Mouse (Mus musculus) heart, embryonic 14.5 days (tissue): ENCODE measurements around the gene Fam227b. TPM values are rescaled to one million over a fixed set of nuclear protein-coding genes. Genes with fewer than 3 reads are reported as not detected.

Source experiments
- ATAC-seq: fragments of 200-750 bp; cut with Nextera tagmentation; 2 replicates; pipeline ENCODE4 v1.8.0; 2017; ENCODE audit warnings: low read depth, moderate TSS enrichment; ENCODE audit not compliant: insufficient number of reproducible peaks, insufficient read depth, low FRiP score
- H3K27ac ChIP-seq, 2 experiments: fragments of 200-500 bp in 1 of 2; fragments of 300-500 bp in 1 of 2; sonication (generic) in 1 of 2; replicated peaks in 1 of 2; 2 replicates each; pipeline ENCODE4 v1.5.1; 2012 to 2014; ENCODE audit warnings: low read depth in 2 of 2, low read length in 2 of 2, control low read depth in 1 of 2, mild to moderate bottlenecking in 1 of 2, mixed read lengths in 1 of 2; ENCODE audit not compliant: control insufficient read depth in 1 of 2, insufficient read depth in 1 of 2
- H3K27me3 ChIP-seq: fragments of 300-500 bp; sonication (generic); 2 replicates; pipeline ENCODE4 v1.6.1; 2014; ENCODE audit warnings: mild to moderate bottlenecking, low read length, control low read depth; ENCODE audit not compliant: control insufficient read depth, insufficient read depth
- H3K36me3 ChIP-seq: fragments of 300-500 bp; sonication (generic); 2 replicates; pipeline ENCODE4 v1.6.1; 2014; ENCODE audit warnings: mild to moderate bottlenecking, control low read depth, low read length, mixed read lengths; ENCODE audit not compliant: control insufficient read depth, insufficient read depth
- H3K4me1 ChIP-seq, 2 experiments: fragments of 200-500 bp in 1 of 2; fragments of 300-500 bp in 1 of 2; sonication (generic) in 1 of 2; 2 replicates each; pipeline ENCODE4 v1.6.1; 2012 to 2014; ENCODE audit warnings: low read length in 2 of 2, control low read depth in 1 of 2, mixed read lengths in 1 of 2; ENCODE audit not compliant: control insufficient read depth in 2 of 2, insufficient read depth in 2 of 2
- H3K4me2 ChIP-seq: fragments of 300-500 bp; sonication (generic); 2 replicates; pipeline ENCODE4 v1.6.1; 2014; ENCODE audit warnings: mild to moderate bottlenecking, low read length
- H3K4me3 ChIP-seq, 2 experiments: fragments of 200-500 bp in 1 of 2; fragments of 300-500 bp in 1 of 2; sonication (generic) in 1 of 2; 2 replicates each; pipeline ENCODE4 v1.5.1; 2012 to 2014; ENCODE audit warnings: low read length in 2 of 2, mild to moderate bottlenecking in 2 of 2, control low read depth in 1 of 2, low read depth in 1 of 2, moderate library complexity in 1 of 2; ENCODE audit not compliant: control insufficient read depth in 1 of 2, insufficient read depth in 1 of 2
- H3K9ac ChIP-seq: fragments of 300-500 bp; sonication (generic); 2 replicates; pipeline ENCODE4 v1.6.1; 2014; ENCODE audit warnings: mild to moderate bottlenecking, low read length
- H3K9me3 ChIP-seq: fragments of 300-500 bp; sonication (generic); 2 replicates; pipeline ENCODE4 v1.6.1; 2016; ENCODE audit warnings: low read length, control low read depth; ENCODE audit not compliant: control insufficient read depth
- WGBS: fragments of 180-500 bp; shearing (Covaris S2); extraction: QIAGEN DNeasy Blood & Tissue Kit; methylation state at CpG from one replicate; pipeline ENCODE4 v1.1.7; 2014; 5-methylcytosine and 5-hydroxymethylcytosine counted together
- polyA plus RNA-seq: library from polyadenylated mRNA; unstranded; fragments of >200 nt; fragmentation: Nextera tagmentation; extraction: Ambion mirVana; gene quantifications from 2 replicates; pipeline ENCODE4 v1.2.1, GENCODE M21; 2014

Fam227b gene
- polyA plus RNA-seq, 1 experiment from 2014 or later, result 0.12 TPM

DNA sequence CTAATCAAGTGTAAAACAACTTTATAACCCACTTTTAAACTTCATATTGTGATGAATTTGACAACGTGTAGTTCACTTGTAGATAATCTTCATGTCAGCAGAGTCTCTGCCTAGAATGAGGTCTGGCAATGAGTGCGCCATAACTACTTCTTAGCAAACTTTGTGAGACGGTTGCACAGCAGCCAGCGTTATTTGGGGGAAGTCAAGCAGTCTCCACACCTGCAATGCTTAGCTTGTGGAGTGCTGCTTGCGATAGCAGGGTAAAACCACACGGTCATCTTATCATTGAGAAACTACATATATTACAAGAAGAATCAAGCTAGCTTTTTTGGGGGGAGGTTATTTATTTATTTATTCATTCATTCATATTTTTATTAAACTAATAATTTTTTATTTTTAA, 75.3 kb downstream of the Fam227b start:
- H3K4me3 ChIP-seq, result no peak overlapping the region
- no peak overlapping the region for H3K9ac ChIP-seq
- 91% methylated on average over 6 of the region's 6 CpGs for WGBS
- H3K9me3 ChIP-seq, result no peaks in the 10 kb centered on the region
- H3K4me2 ChIP-seq, result no peak overlapping the region
- H3K27me3 ChIP-seq, result no peaks in the 10 kb centered on the region
- H3K36me3 ChIP-seq, result no peaks in the 10 kb centered on the region
- no peak overlapping the region for H3K27ac ChIP-seq
- ATAC-seq, result no peak
- peaks cover 4 to 8% of the 10 kb centered on the region in 2 experiments; a peak in 2 of 4 replicates for H3K4me1 ChIP-seq

DNA sequence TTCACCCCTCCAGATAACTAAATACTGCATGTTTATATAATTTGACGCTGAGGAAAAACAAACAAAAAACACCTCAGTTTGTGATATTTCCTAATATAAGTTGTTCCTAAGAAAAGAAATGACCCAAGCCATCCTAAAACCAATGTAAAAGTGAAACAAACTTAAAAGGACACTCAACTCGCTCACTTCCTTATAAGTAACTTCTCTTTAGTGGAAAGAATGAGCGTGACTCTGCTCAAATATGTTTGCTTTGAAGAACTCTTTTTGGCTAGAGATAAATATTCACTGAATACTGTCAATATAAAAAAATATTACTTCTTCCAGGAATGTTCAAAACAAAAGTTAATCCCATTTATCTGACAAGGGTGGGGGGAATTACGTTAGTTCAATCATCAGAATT, 78.1 kb downstream of the Fam227b start:
- Histone ChIP-seq H3K27me3 (no peaks in the 10 kb centered on the region), H3K27ac (no peak overlapping the region), H3K9ac (no peak overlapping the region), H3K4me2 (no peak overlapping the region), H3K36me3 (no peaks in the 10 kb centered on the region), H3K4me3 (no peak overlapping the region), H3K4me1 (no peaks in the 10 kb centered on the region), H3K9me3 (no peaks in the 10 kb centered on the region)
- ATAC-seq, result no peak
- WGBS, result 89% methylated on average over 4 of the region's 4 CpGs

DNA sequence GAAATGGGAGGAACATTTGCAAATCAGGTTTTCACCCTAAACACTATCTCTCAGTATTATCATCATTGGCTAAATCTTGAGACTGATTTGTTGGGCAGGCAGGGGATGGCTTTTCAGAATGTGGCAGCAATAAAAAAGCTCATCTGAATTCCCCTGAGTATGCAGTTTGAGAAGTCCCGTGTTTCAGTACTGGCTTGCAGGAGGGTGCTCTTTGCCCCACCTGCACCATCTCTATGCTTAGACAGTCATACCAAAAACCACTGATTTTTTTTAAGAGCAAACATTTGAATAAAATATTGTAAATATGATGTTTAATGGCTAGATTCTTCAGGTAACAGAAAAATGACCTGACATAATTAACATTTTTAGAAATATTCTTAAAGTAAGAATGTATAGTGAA, 82.1 kb downstream of the Fam227b start:
- Histone ChIP-seq H3K27me3 (no peaks in the 10 kb centered on the region), H3K9ac (no peak overlapping the region), H3K36me3 (no peaks in the 10 kb centered on the region), H3K4me1 (peaks cover 4 to 12% of the 10 kb centered on the region in 2 experiments), H3K4me3 (no peak overlapping the region), H3K27ac (no peak overlapping the region), H3K4me2 (no peak overlapping the region), H3K9me3 (no peaks in the 10 kb centered on the region)
- WGBS, result 76% methylated on average over 1 of the region's 1 CpGs
- ATAC-seq, result no peak

DNA sequence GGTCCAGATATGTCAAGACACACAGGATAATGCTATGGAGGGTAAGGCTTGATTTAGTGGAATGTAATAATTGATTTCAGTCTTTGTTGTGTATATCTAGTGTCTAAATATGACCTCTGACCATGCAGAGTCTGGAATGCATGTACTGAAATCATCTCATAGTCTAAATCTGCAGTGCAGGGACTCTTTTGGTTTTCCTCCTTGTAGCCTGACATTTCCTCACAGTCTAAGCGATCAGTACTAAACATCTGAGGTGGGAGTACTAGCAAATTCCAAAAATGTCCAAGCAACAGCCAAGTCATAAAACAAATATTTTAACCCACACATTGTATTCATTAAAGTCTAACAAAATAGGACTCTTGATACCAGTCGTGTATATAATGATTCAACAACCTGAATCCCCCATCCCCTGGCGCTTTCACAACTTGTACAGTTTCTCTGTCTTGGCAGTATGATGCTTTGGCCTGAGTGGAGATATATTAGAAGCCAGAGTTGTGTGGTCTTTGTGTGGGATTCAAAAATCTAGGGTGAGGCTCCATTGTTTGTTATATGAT, 86.4 kb downstream of the Fam227b start:
- ATAC-seq, result no peak
- peak overlapping the region; percentile 81 to 83 for H3K27ac ChIP-seq
- H3K9ac ChIP-seq, result no peak overlapping the region
- no peaks in the 10 kb centered on the region for H3K9me3 ChIP-seq
- H3K36me3 ChIP-seq, result no peaks in the 10 kb centered on the region
- WGBS, result 84% methylated on average over 3 of the region's 3 CpGs
- H3K27me3 ChIP-seq, result no peaks in the 10 kb centered on the region
- H3K4me1 ChIP-seq, result peaks cover 6 to 22% of the 10 kb centered on the region in 2 experiments
- no peak overlapping the region for H3K4me2 ChIP-seq
- no peak overlapping the region for H3K4me3 ChIP-seq

DNA sequence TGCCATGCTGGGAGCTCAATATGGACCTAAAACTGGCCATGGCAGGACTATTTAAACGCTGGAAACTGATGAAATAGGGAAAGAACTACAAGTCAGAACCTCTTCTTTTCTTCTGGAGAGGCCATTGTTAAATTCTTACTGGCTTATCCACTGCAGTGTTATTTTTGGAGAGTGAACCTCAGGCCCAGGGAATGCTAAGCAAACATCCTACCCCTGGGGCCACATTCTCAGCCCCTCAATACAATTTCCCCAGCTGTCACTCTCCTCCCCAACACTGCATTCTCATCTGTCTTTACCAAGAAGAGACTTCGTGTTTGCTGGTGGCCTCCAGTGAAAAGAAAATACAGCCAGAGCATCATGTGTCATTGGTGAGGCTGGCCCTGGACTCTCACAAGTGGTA, 87.0 kb downstream of the Fam227b start:
- H3K9ac ChIP-seq, result no peak overlapping the region
- H3K4me2 ChIP-seq, result peak overlapping the region; percentile 2; the same call in 1 of the 2 replicates
- no peak for ATAC-seq
- 8% methylated on average over 2 of the region's 2 CpGs for WGBS
- no peaks in the 10 kb centered on the region for H3K27me3 ChIP-seq
- H3K4me3 ChIP-seq, result no peak overlapping the region
- H3K36me3 ChIP-seq, result no peaks in the 10 kb centered on the region
- peak overlapping the region; percentile 81 to 83 for H3K27ac ChIP-seq
- H3K4me1 ChIP-seq, result peaks cover 6 to 22% of the 10 kb centered on the region in 2 experiments
- no peaks in the 10 kb centered on the region for H3K9me3 ChIP-seq

DNA sequence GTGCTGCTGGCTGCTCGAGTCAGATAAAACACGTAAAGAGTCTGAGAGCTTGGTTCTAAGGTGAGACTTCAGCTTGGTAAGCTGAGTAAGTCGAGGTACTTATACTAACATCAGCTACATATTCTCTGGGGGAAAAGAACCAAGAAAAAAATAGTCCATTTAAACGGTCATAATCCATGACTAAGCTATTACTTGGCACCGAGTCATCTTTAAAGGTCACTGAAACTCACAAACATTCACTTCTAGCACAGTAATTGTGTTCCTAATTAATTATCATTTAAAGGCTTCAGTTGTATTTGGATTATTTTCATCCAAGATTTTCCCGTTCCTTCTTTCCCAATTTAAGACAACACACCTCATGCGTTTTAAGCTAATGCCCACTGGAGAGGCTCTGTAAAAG, 88.9 kb downstream of the Fam227b start:
- Histone ChIP-seq H3K9me3 (no peaks in the 10 kb centered on the region), H3K27me3 (no peaks in the 10 kb centered on the region), H3K27ac (no peak overlapping the region), H3K4me1 (peaks cover 6 to 22% of the 10 kb centered on the region in 2 experiments), H3K36me3 (no peaks in the 10 kb centered on the region), H3K9ac (no peak overlapping the region), H3K4me3 (no peak overlapping the region), H3K4me2 (no peak overlapping the region)
- no peak for ATAC-seq
- WGBS, result 90% methylated on average over 7 of the region's 7 CpGs

DNA sequence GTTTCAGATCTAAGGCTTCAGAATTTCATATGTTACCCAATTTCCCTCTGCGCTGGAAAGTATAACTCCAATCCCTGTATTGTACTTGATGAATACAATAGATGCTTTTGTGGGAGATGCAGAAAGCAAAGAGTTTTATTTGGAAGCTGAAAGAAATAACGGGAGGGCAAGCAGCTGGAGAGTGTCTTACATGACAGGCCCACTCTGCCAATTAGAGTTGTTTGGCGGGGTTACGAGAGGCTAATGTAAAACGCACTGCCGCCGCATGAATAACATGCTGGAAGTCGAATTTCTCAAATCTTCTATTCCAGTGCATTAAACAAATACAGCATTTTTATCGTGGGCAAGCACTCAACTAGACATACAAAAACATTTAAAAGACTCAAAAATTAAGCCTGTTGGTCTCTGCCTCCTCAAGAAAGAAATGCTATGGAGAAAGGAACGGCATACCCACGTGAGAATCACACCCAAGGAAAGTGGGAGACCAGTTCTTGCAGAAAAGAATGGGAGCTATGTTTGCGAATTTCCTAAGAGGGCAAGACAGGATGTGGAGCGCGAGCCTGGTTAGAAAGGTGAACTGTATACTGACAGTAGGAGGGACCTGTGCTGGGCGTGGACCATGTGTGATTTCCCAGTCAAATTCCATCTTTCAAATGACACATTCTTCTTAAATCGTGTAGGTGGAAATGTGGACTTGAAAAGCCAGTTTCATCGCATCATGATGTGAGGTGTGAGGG, 90.6 kb downstream of the Fam227b start:
- WGBS, result 71% methylated on average over 17 of the region's 17 CpGs
- H3K27ac ChIP-seq, result peak overlapping the region; percentile 19 to 39; a peak in 2 of 4 replicates
- H3K9me3 ChIP-seq, result no peaks in the 10 kb centered on the region
- H3K4me1 ChIP-seq, result peaks cover 6 to 22% of the 10 kb centered on the region in 2 experiments
- H3K4me3 ChIP-seq, result no peak overlapping the region
- no peak overlapping the region for H3K9ac ChIP-seq
- no peak for ATAC-seq
- H3K36me3 ChIP-seq, result no peaks in the 10 kb centered on the region
- no peaks in the 10 kb centered on the region for H3K27me3 ChIP-seq
- H3K4me2 ChIP-seq, result no peak overlapping the region
